Mouse (Mus musculus) liver, postnatal 0 days (tissue): ENCODE data around the gene Bcat2.

Source experiments
- CTCF ChIP-seq: sonication (generic); IDR thresholded peaks from 2 replicates; pipeline ENCODE4 v1.5.1; 2016; ENCODE audit warnings: antibody characterized with exemption, low read depth
- EP300 ChIP-seq: IDR thresholded peaks from 2 replicates; pipeline ENCODE4 v1.6.1; 2016; ENCODE audit warnings: antibody characterized with exemption, low read depth, mild to moderate bottlenecking

- TF ChIP-seq EP300 (no peak), CTCF (no peak)
Observed at GRCm38 (mm10) chr7:45522957-45523676, 46.8 kb upstream of the Bcat2 start.
